Mouse (Mus musculus): ENCODE results near the gene Mslnl. TPM values are rescaled to one million over a fixed set of nuclear protein-coding genes. Genes with fewer than 3 reads are reported as not detected.

Gene Mslnl
- total RNA-seq, 2 experiments from 2014 or later: not detected

DNA sequence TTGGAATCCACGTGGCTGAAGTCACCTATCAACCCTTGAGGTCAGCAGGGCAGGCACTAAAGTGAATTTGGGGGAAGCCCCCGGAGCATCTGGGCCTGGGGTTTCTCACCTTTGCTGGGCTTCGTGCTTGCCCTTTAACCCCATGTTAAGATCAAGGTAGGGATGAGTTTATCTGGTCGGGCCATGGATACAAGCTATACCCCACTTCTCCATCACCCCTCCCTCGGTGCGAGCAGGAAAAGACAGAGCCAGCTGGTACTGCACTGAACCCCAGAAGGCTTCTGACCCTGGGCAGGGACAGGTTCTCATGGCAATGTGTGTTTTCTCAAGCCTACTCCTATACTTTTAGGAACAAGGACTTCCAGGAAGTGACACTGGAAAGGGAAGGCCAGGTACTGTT, 45.5 kb downstream of the Mslnl start:
- ATAC-seq (replicated peaks; ENCODE audit: low FRiP score, poor library complexity, severe bottlenecking): no peak

DNA sequence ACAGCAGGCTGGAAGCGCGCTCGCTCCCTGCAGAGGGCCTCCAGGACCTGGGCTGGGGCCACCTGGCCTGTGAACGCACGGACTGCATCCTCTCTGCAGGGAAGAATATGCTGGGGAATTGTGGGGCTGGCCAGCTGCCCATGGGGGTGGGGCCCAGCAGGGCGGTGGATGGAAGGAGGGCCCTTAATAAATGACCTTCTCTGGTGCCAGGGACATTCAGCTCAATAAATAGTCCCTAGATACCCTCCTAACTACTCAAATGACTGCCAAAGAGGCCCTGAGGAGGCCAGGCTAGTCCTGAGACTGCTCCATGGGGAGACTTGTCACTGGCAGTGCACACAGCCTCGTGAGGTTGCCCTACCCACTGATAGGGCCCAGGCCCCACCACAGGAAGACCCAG, 47.2 kb downstream of the Mslnl start:
- ATAC-seq (replicated peaks; ENCODE audit: low FRiP score, poor library complexity, severe bottlenecking): no peak

DNA sequence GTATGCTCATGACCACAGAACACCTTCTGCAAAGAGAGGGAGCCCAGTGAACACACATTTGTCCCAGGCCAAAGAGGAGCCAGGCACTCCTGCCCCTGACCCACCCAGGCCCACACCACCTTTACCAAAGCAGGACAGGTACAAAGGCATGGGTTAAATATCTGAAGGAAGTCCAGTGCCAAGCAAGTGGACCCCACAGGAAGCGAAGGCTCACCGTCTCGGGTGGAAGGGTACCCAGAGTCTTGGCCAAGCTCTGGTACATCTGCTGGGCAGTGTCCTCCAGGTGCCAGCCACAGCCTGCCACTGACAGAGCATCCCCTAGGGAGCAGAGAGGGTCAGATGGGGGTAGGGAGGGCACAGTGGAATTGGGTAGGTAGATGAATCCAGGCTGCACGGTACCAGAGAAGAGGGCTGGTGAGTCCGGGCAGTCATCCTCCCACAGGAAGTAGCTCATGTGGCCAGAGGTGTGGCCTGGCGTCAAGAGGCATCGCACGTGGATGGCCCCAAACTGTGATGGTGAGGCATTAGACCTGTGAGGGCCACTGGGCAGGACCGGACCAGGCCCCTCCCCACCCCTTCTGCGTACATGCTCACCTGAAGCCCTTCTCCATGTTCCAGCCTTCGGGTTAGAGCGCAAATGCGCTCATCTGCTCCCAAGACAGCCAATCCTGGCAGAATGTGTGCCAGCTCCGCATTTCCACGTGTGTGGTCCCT, 48.2 kb downstream of the Mslnl start:
- no peak for ATAC-seq (replicated peaks; ENCODE audit: low FRiP score, poor library complexity, severe bottlenecking)

DNA sequence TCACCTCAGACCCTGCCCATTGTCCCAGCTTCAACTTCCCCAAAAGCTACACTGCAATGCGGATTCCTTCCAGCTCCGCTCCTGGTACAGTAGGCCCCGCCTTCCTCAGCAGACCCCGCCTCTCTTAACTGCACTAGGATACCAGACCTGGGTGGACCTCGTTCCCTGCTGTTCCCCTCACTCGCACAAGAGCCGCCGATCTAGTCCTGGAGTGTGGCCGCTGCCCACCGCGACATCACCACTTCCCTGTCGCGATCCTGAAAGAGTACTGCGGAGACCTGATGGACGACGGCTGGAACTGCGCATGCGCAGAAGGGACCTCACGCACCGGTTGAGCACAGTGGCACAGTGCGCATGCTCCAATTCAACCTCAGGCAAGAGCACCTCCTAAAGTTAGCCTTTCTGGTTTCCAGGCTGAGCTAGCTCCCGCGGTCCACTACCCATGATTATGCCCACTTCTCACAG, 49.5 kb downstream of the Mslnl start, which contains the start of gene Haghl:
Gene Haghl (minus strand): TSS at position 393 of the 465 bp plus-strand sequence.
- ATAC-seq (replicated peaks; ENCODE audit: low FRiP score, poor library complexity, severe bottlenecking): peak; percentile 86

DNA sequence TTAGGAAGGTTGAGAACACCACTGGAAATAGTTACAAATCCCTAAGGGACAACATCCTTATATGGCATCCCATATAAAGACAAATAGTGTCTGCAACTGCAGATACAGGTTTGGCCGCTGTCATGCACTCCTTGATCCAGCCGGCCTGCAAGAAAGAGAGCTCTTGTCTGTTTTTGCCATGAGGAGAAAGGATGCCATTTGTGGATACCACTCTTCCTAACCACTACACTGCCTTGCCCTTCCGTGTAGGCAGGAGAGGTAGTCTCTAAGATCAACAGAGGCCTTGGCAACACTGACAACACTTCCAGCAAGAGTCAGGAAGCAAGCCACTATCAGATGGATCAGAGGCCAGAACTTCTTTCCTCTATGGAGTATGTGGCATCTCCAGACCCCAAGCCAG, 50.4 kb downstream of the Mslnl start, which contains the start of gene Ccdc78:
Gene Ccdc78 (plus strand): TSS at position 301 of the 400 bp plus-strand sequence.
- ATAC-seq (replicated peaks; ENCODE audit: low FRiP score, poor library complexity, severe bottlenecking): no peak

DNA sequence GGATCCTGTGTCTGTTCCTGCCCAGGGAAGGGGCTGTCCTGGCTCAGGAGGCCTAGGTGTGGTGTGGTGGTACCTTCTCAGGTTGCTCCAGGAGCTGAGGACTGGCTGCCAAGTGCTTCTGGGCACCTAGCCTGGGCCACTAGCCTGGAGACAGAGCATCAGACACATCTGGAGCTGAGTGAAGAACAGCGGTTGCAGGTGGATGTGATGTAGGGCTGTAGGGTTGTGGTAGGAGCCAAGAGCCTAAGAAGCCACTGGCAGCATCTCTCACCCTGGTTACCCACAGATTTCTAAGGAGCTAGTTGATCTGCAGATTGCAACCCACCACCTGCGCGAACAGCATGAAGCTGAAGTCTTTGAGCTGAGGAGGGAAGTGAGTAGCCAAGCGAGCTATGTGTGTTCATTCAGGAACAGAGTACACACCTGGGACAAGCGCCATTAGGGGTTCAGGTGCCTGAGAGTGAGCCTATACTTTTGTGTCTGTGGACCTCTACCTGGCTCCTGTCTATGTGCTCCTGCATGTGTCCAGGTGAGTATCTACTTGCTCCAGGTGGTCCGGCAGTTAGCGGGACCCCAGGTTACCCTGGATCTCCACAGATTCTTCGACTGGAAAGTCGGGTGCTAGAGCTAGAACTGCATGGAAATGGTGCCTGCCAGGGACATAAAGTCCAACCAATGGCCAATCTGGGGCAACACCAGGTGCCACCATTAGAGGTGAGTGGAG, 51.1 kb downstream of the Mslnl start:
- no peak for ATAC-seq (replicated peaks; ENCODE audit: low FRiP score, poor library complexity, severe bottlenecking)

DNA sequence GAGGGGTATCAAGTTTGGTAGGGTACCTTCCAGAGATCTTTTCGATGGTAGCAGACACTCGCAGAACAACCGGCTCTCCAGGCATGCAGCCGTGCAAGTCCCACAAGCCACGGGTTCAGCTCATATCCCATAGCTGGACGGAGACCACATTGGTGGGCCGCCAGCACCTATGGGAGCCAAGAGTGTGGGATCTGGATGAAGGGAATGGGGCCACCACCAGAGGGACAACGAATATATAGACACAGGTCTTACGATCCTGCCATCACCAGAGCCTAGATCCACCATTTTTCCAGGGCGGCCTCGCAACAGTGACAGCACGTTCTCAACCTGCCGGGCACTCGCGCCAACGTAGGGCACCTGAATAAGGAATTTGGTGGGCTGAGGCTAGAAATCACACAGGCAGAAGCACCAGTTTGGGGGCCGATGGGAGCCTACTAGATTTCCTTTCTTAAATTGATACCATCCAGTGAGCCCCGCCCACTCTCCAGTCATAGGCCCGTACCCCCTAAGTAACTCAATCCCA, 55.5 kb downstream of the Mslnl start:
- no peak for ATAC-seq (replicated peaks; ENCODE audit: low FRiP score, poor library complexity, severe bottlenecking)

DNA sequence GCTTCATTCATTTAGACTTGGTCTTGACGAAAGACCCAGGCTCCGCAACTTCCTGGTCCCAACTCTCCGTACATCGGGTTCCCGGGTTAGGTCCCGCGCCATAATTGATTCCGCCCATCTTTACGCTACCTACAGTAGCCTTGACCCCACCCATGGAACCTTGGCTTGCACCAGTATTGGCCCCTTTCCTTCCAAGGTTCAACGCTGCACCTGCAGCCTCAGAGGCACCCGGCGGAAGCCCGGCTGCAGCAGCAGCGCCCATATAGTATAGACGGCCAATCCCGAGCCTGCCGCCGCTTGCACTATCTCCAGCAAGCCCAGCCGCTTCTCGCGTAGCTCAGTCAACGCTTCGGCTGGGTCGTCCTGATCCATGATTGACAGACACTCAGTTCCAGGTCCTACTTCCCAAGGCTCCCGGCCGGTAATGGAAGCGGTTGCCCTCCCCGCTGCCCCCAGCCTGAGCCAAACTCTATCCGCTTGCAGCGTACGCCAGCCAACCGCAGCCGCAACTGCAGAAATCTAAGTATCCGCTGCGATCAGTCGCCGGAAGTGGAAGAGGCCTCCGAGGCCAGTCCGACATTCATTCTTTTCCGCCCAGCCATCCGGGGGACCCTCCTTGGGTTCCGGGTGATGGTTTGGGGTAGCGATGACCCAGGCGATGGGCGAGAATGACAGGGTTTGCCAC, 56.1 kb downstream of the Mslnl start:
- ATAC-seq (replicated peaks; ENCODE audit: low FRiP score, poor library complexity, severe bottlenecking): peak; percentile 77

DNA sequence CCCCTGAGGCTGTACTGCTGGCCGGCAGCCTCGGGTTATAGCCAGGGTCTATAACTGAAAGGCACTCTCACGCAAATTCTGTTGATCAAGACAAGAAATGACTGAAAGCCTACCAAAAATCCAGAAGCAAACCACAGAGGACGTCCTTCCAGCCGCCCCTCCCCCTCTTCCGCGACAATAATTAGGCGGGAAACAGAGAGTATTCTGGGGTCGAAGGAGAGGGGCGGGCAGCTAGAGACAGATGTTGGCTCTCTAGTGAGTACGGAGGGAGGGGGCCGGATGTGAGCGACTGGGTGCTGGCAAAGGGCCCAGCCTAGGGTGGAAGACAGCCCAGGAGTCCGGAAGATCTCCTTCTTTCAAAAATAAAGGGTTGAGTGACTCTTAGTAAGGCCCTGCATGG, 56.8 kb downstream of the Mslnl start, which contains the start of gene Fam173a:
Gene Fam173a (minus strand): TSS at position 287 of the 400 bp plus-strand sequence.
- ATAC-seq (replicated peaks; ENCODE audit: low FRiP score, poor library complexity, severe bottlenecking): peak; percentile 42; the same call in 1 of the 2 replicates

DNA sequence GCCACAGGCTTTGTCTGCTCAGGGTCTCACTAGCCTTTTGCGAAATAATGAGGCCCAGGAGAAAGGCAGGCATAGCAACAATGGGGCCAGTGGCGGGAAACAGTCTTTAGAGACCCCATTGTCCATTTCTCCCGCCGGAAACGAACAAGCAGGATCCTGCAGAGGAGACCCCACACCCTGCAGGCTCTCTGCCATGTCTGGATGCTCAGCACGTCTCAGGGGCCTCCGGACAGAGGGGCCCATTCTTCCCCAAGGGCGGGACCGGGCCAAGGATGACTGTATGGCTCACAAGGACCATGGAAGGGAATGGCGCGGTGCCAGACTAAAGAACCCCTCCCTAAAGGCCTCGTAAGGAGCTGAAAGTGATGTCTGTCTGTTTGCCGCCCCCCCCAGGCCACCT, 58.4 kb downstream of the Mslnl start:
- no peak for ATAC-seq (replicated peaks; ENCODE audit: low FRiP score, poor library complexity, severe bottlenecking)

DNA sequence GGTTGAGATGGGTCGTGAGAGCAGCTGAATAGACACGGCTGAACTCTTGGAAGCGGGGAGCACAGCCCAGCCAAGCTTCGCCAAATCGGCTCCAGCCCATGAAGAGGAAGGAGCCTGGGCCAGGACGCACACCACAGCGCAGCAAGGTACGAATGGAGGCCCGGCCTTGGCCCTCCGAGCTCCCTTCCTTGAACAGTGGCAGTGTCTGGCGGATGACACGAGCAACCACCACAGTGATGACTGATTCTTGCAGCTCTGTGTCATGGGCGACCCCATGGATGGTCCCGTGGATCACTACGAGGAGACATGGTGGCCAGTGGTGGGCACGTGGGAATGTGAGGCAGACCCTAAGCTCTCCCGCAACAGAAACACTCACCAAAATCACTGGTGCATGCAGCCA, 59.2 kb downstream of the Mslnl start:
- ATAC-seq (replicated peaks; ENCODE audit: low FRiP score, poor library complexity, severe bottlenecking): no peak

DNA sequence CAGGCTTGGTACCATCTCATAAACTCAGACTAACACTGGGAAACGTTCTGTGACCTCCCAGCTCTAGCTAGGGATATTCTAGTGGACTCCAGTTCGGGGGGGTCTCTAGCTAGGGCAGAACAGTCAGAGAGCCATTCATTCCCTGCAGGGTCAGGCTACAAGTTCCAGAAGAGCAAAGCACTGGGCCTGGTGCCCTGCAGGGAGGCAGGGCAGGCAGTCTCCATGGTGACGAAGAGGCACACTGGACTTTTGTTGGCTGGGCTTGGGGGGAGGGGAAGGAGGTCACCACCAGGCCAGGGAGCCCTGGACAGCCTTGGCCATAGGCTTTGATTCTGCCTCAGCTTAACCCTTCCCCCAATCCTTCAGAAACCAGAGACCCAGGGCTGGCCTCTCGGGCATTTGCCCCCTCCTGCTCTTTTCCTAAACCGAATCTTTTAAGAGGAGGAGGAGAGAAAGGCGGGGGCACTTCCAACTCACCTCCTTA, 59.8 kb downstream of the Mslnl start, which contains the start of gene AC134908.4:
Gene AC134908.4 (minus strand): TSS at position 51 of the 484 bp plus-strand sequence.
- ATAC-seq (replicated peaks; ENCODE audit: low FRiP score, poor library complexity, severe bottlenecking): no peak

DNA sequence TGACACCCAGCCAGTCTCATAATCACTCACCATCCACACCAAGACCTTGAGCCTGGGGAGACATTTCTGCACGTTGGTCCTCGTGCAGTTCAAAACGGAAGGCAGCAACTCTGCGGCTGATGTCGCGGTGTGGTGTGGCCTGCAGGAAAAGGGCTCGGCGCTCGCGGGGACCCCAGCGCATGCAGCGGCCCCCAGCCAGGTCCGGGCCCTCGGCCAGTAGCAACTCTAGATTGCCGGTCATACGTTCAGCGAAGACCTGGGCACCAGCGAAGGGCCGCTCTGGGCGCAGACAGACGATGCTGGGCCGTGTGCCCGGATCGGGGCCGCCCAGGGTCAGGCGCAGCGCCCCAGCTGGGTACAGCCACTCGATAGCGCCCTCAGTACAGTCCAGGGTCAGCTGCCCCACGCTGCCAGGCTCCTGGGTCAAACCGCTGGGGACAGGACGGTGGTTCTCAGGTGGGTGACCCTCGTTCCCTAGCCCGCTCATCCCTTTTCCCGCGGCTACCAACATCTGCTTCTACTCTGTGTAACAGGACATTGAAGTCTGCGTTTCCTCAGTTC, 60.4 kb downstream of the Mslnl start:
- no peak for ATAC-seq (replicated peaks; ENCODE audit: low FRiP score, poor library complexity, severe bottlenecking)

DNA sequence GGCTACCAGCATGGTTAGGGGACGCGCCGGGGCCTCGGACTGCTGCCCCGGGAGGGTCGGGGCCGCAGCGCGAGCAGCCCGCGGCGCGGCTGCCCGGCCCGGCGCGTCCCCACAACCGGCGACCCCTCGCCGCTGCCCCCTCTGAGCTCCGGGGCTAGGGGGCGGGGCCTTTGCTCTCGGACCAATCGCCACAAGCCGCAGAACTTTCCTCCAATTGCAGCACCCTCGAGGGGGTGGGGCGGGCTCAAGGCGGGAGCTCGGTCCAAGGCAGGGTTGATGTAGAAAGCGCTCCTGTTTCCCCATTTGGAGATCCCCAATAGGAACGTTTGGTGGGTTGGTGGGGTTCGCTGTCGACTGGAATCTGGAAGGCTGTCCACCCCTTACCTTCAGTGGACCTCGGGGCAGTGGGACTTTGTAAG, 61.1 kb downstream of the Mslnl start, which contains the start of gene Metrn:
Gene Metrn (minus strand): TSS at position 186 of the 419 bp plus-strand sequence.
- ATAC-seq (replicated peaks; ENCODE audit: low FRiP score, poor library complexity, severe bottlenecking): peak; percentile 83

Other genes starting within 250 kb of the Mslnl start
- not detected in 2 replicates for gene Sstr5, start 238.8 kb upstream of the Mslnl start, total RNA-seq (2015; ENCODE audit: low replicate concordance)
- not detected in 2 replicates for gene Sstr5, start 238.8 kb upstream of the Mslnl start, total RNA-seq (2017; ENCODE audit: low replicate concordance)
- not detected in 2 replicates for gene Sox8, start 165.4 kb upstream of the Mslnl start, total RNA-seq (2015; ENCODE audit: low replicate concordance)
- 0.17 TPM in 1 of 2 replicates, not detected in the other for gene Sox8, start 165.4 kb upstream of the Mslnl start, total RNA-seq (2017; ENCODE audit: low replicate concordance)
- gene Lmf1, start 157.0 kb upstream of the Mslnl start, total RNA-seq (2015; ENCODE audit: low replicate concordance): 2.7 and 7.1 TPM in 2 replicates
- 1.5 and 1.8 TPM in 2 replicates for gene Lmf1, start 157.0 kb upstream of the Mslnl start, total RNA-seq (2017; ENCODE audit: low replicate concordance)
- gene Gng13, start 18.9 kb upstream of the Mslnl start, total RNA-seq (2015; ENCODE audit: low replicate concordance): not detected in 2 replicates
- 0.70 TPM in 1 of 2 replicates, not detected in the other for gene Gng13, start 18.9 kb upstream of the Mslnl start, total RNA-seq (2017; ENCODE audit: low replicate concordance)
- 7.7 and 8.6 TPM in 2 replicates for gene Chtf18, start 8.6 kb upstream of the Mslnl start, total RNA-seq (2015; ENCODE audit: low replicate concordance)
- gene Chtf18, start 8.6 kb upstream of the Mslnl start, total RNA-seq (2017; ENCODE audit: low replicate concordance): 7.6 and 11.8 TPM in 2 replicates
- 4.2 and 6.5 TPM in 2 replicates for gene Rpusd1, start 8.4 kb upstream of the Mslnl start, total RNA-seq (2015; ENCODE audit: low replicate concordance)
- gene Rpusd1, start 8.4 kb upstream of the Mslnl start, total RNA-seq (2017; ENCODE audit: low replicate concordance): 1.4 TPM in 2 replicates
- not detected in 2 replicates for gene Msln, start 18.3 kb downstream of the Mslnl start, total RNA-seq (2015; ENCODE audit: low replicate concordance)
- not detected in 2 replicates for gene Msln, start 18.3 kb downstream of the Mslnl start, total RNA-seq (2017; ENCODE audit: low replicate concordance)
- gene Narfl, start 37.7 kb downstream of the Mslnl start, total RNA-seq (2015; ENCODE audit: low replicate concordance): 3.5 and 5.9 TPM in 2 replicates
- 6.2 and 7.8 TPM in 2 replicates for gene Narfl, start 37.7 kb downstream of the Mslnl start, total RNA-seq (2017; ENCODE audit: low replicate concordance)
- gene Haghl, start 49.6 kb downstream of the Mslnl start, total RNA-seq (2015; ENCODE audit: low replicate concordance): 2.9 TPM in 1 of 2 replicates, not detected in the other
- gene Haghl, start 49.6 kb downstream of the Mslnl start, total RNA-seq (2017; ENCODE audit: low replicate concordance): 1.9 and 3.1 TPM in 2 replicates
- gene Ccdc78, start 50.5 kb downstream of the Mslnl start, total RNA-seq (2015; ENCODE audit: low replicate concordance): not detected in 2 replicates
- gene Ccdc78, start 50.5 kb downstream of the Mslnl start, total RNA-seq (2017; ENCODE audit: low replicate concordance): not detected in 2 replicates
- 14.8 and 24.9 TPM in 2 replicates for gene Fam173a, start 56.9 kb downstream of the Mslnl start, total RNA-seq (2015; ENCODE audit: low replicate concordance)
- gene Fam173a, start 56.9 kb downstream of the Mslnl start, total RNA-seq (2017; ENCODE audit: low replicate concordance): 7.7 and 9.6 TPM in 2 replicates
- not detected in 2 replicates for gene AC134908.4, start 59.6 kb downstream of the Mslnl start, total RNA-seq (2015; ENCODE audit: low replicate concordance)
- not detected in 2 replicates for gene AC134908.4, start 59.6 kb downstream of the Mslnl start, total RNA-seq (2017; ENCODE audit: low replicate concordance)
- 1.3 and 2.9 TPM in 2 replicates for gene Metrn, start 61.1 kb downstream of the Mslnl start, total RNA-seq (2015; ENCODE audit: low replicate concordance)
- gene Metrn, start 61.1 kb downstream of the Mslnl start, total RNA-seq (2017; ENCODE audit: low replicate concordance): 3.2 TPM in 2 replicates
- not detected in 2 replicates for gene Fbxl16, start 73.0 kb downstream of the Mslnl start, total RNA-seq (2015; ENCODE audit: low replicate concordance)
- 0.17 TPM in 1 of 2 replicates, not detected in the other for gene Fbxl16, start 73.0 kb downstream of the Mslnl start, total RNA-seq (2017; ENCODE audit: low replicate concordance)
- gene Wdr24, start 87.6 kb downstream of the Mslnl start, total RNA-seq (2015; ENCODE audit: low replicate concordance): 0.38 and 0.42 TPM in 2 replicates
- gene Wdr24, start 87.6 kb downstream of the Mslnl start, total RNA-seq (2017; ENCODE audit: low replicate concordance): 4.9 and 6.0 TPM in 2 replicates
- 0.84 and 2.1 TPM in 2 replicates for gene Jmjd8, start 92.8 kb downstream of the Mslnl start, total RNA-seq (2015; ENCODE audit: low replicate concordance)
- gene Jmjd8, start 92.8 kb downstream of the Mslnl start, total RNA-seq (2017; ENCODE audit: low replicate concordance): 3.9 and 6.7 TPM in 2 replicates
- 15.0 and 28.0 TPM in 2 replicates for gene Stub1, start 97.4 kb downstream of the Mslnl start, total RNA-seq (2015; ENCODE audit: low replicate concordance)
- gene Stub1, start 97.4 kb downstream of the Mslnl start, total RNA-seq (2017; ENCODE audit: low replicate concordance): 18.8 and 27.9 TPM in 2 replicates
- gene Rhbdl1, start 101.3 kb downstream of the Mslnl start, total RNA-seq (2015; ENCODE audit: low replicate concordance): not detected in 2 replicates
- 4.7 TPM in 1 of 2 replicates, not detected in the other for gene Rhbdl1, start 101.3 kb downstream of the Mslnl start, total RNA-seq (2017; ENCODE audit: low replicate concordance)
- gene Gm20683, start 105.7 kb downstream of the Mslnl start, total RNA-seq (2015; ENCODE audit: low replicate concordance): 0.84 TPM in 1 of 2 replicates, not detected in the other
- 2.6 TPM in 1 of 2 replicates, not detected in the other for gene Gm20683, start 105.7 kb downstream of the Mslnl start, total RNA-seq (2017; ENCODE audit: low replicate concordance)
- gene Rhot2, start 108.8 kb downstream of the Mslnl start, total RNA-seq (2015; ENCODE audit: low replicate concordance): 3.3 and 9.8 TPM in 2 replicates
- gene Rhot2, start 108.8 kb downstream of the Mslnl start, total RNA-seq (2017; ENCODE audit: low replicate concordance): 19.7 and 28.6 TPM in 2 replicates
- 12.5 and 17.6 TPM in 2 replicates for gene Wdr90, start 125.5 kb downstream of the Mslnl start, total RNA-seq (2015; ENCODE audit: low replicate concordance)
- 10.0 and 12.7 TPM in 2 replicates for gene Wdr90, start 125.5 kb downstream of the Mslnl start, total RNA-seq (2017; ENCODE audit: low replicate concordance)
- 9.4 and 9.8 TPM in 2 replicates for gene Mcrip2, start 132.7 kb downstream of the Mslnl start, total RNA-seq (2015; ENCODE audit: low replicate concordance)
- 1.7 and 8.0 TPM in 2 replicates for gene Mcrip2, start 132.7 kb downstream of the Mslnl start, total RNA-seq (2017; ENCODE audit: low replicate concordance)
- gene Mettl26, start 139.0 kb downstream of the Mslnl start, total RNA-seq (2015; ENCODE audit: low replicate concordance): 7.3 and 9.4 TPM in 2 replicates
- gene Mettl26, start 139.0 kb downstream of the Mslnl start, total RNA-seq (2017; ENCODE audit: low replicate concordance): 3.7 and 5.3 TPM in 2 replicates
- gene Wfikkn1, start 144.8 kb downstream of the Mslnl start, total RNA-seq (2015; ENCODE audit: low replicate concordance): not detected in 2 replicates
- 1.0 TPM in 1 of 2 replicates, not detected in the other for gene Wfikkn1, start 144.8 kb downstream of the Mslnl start, total RNA-seq (2017; ENCODE audit: low replicate concordance)
- gene Rab40c, start 183.7 kb downstream of the Mslnl start, total RNA-seq (2015; ENCODE audit: low replicate concordance): 2.3 and 6.7 TPM in 2 replicates
- 1.2 and 1.5 TPM in 2 replicates for gene Rab40c, start 183.7 kb downstream of the Mslnl start, total RNA-seq (2017; ENCODE audit: low replicate concordance)
- 1,336 and 1,664 TPM in 2 replicates for gene Pigq, start 208.9 kb downstream of the Mslnl start, total RNA-seq (2015; ENCODE audit: low replicate concordance)
- gene Pigq, start 208.9 kb downstream of the Mslnl start, total RNA-seq (2017; ENCODE audit: low replicate concordance): 1,480 and 1,728 TPM in 2 replicates
- gene Nhlrc4, start 208.9 kb downstream of the Mslnl start, total RNA-seq (2015; ENCODE audit: low replicate concordance): 49.2 and 66.7 TPM in 2 replicates
- 40.7 and 62.0 TPM in 2 replicates for gene Nhlrc4, start 208.9 kb downstream of the Mslnl start, total RNA-seq (2017; ENCODE audit: low replicate concordance)
- not detected in 2 replicates for gene A930017K11Rik, start 216.5 kb downstream of the Mslnl start, total RNA-seq (2015; ENCODE audit: low replicate concordance)
- gene A930017K11Rik, start 216.5 kb downstream of the Mslnl start, total RNA-seq (2017; ENCODE audit: low replicate concordance): not detected in 2 replicates
- 1.2 and 1.5 TPM in 2 replicates for gene Capn15, start 249.8 kb downstream of the Mslnl start, total RNA-seq (2015; ENCODE audit: low replicate concordance)
- gene Capn15, start 249.8 kb downstream of the Mslnl start, total RNA-seq (2017; ENCODE audit: low replicate concordance): 1.4 and 2.4 TPM in 2 replicates

All from erythroblast, adult 5-6 weeks (primary cell).